Mouse (Mus musculus): ENCODE measurements at regions not wholly inside any gene's neighbourhood (a gene's known extent, or its start where the extent isn't known, plus 50 kb on each side); places are given as distances from the start of the nearest gene placed in this dataset.

DNA sequence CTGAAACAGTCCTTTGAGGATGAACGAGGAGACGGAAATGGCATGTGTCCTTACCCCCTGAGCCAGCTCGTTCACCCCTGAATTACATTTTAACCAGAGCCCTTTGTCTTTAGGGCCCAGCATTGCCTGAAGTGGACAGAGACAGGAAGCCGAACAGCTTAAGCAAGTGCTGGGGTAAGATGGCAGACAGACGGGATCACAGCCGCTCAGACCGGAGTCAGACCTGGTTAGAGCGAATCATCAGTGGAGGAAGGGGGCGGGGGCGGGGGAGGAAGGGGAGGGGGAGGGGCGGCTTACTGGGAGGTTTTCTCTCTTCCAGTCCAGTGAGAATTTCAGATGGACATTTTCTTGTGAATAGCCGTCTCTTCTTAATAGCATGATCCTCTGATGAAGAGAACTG is 103.1 kb upstream of the Ankrd55 start:
- Histone ChIP-seq H3K4me1 (replicated peaks; ENCODE audit: control insufficient read depth, insufficient read depth, low read length) (no peaks in the 10 kb centered on the region), H3K27me3 (ENCODE audit: control insufficient read depth, insufficient read depth, low read length) (no peaks in the 10 kb centered on the region), H3K9ac (ENCODE audit: low read length) (no peak overlapping the region), H3K9me3 (ENCODE audit: control insufficient read depth, low read length) (no peaks in the 10 kb centered on the region), H3K4me2 (ENCODE audit: low read depth, low read length, severe bottlenecking) (no peak overlapping the region), H3K27ac (ENCODE audit: low read depth, low read length) (no peak overlapping the region), H3K4me3 (ENCODE audit: low read depth, low read length) (no peak overlapping the region), H3K36me3 (ENCODE audit: control insufficient read depth, insufficient read depth, low read length) (no peaks in the 10 kb centered on the region)
- 40% methylated on average over 7 of the region's 12 CpGs for WGBS
- DNase-seq (ENCODE audit: low spot score) (peak; percentile 56), ATAC-seq (replicated peaks; ENCODE audit: low FRiP score) (no peak)

DNA sequence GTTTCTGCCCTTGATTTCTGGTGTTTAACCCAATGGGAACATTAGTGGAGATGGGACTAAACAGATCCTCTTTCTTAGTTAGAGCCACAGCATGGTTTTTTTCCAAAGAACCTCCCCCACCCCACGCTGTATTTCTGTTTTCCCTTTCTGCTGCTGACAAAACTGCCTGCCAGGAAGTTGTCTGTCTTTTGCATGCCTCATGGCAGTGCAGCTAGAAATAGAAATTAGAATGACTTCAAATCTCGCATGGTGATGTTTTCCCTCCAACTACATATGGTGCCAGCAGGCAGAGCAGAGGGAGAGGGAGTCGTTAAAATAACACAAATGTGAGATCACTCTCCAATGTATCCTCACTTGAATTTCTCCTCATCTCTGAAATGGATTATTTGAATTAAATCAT is 101.0 kb upstream of the Ankrd55 start:
- H3K9ac ChIP-seq (ENCODE audit: low read length): no peak overlapping the region
- H3K4me2 ChIP-seq (ENCODE audit: low read depth, low read length, severe bottlenecking): no peak overlapping the region
- no peaks in the 10 kb centered on the region for H3K9me3 ChIP-seq (ENCODE audit: control insufficient read depth, low read length)
- no peaks in the 10 kb centered on the region for H3K4me1 ChIP-seq (replicated peaks; ENCODE audit: control insufficient read depth, insufficient read depth, low read length)
- H3K27me3 ChIP-seq (ENCODE audit: control insufficient read depth, insufficient read depth, low read length): no peaks in the 10 kb centered on the region
- H3K36me3 ChIP-seq (ENCODE audit: control insufficient read depth, insufficient read depth, low read length): no peaks in the 10 kb centered on the region
- 85% methylated on average over 3 of the region's 3 CpGs for WGBS
- no peak overlapping the region for H3K4me3 ChIP-seq (ENCODE audit: low read depth, low read length)
- DNase-seq (ENCODE audit: low spot score): no peak
- no peak overlapping the region for H3K27ac ChIP-seq (ENCODE audit: low read depth, low read length)
- no peak for ATAC-seq (replicated peaks; ENCODE audit: low FRiP score)

DNA sequence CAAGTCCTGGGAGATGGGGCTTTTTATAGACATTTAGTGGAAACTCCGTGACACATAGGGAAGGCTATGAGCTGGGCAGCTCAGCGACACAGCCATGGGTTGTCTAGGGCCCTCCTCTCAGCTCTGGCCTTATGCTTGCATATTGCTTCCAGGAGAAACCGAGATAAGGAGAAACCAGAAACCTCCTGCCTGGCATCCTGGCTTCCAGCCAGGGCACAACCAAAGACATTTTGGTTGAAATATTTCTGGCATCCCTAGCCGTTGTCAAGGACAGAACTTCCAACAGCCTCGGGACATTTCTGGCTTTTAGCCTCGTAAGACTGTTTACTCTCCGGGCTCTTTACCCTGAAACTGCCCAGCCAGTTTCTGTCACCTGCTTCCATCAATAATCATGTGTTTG is 99.9 kb upstream of the Ankrd55 start:
- DNase-seq (ENCODE audit: low spot score): no peak
- Histone ChIP-seq H3K4me1 (replicated peaks; ENCODE audit: control insufficient read depth, insufficient read depth, low read length) (no peaks in the 10 kb centered on the region), H3K4me3 (ENCODE audit: low read depth, low read length) (no peak overlapping the region), H3K9ac (ENCODE audit: low read length) (no peak overlapping the region), H3K4me2 (ENCODE audit: low read depth, low read length, severe bottlenecking) (no peak overlapping the region), H3K27ac (ENCODE audit: low read depth, low read length) (no peak overlapping the region), H3K9me3 (ENCODE audit: control insufficient read depth, low read length) (no peaks in the 10 kb centered on the region), H3K36me3 (ENCODE audit: control insufficient read depth, insufficient read depth, low read length) (no peaks in the 10 kb centered on the region), H3K27me3 (ENCODE audit: control insufficient read depth, insufficient read depth, low read length) (no peaks in the 10 kb centered on the region)
- WGBS: 93% methylated on average over 7 of the region's 7 CpGs
- no peak for ATAC-seq (replicated peaks; ENCODE audit: low FRiP score)

- Histone ChIP-seq H3K4me1 (replicated peaks; ENCODE audit: control insufficient read depth, insufficient read depth, low read length) (no peaks in the 10 kb centered on the region), H3K36me3 (ENCODE audit: control insufficient read depth, insufficient read depth, low read length) (no peaks in the 10 kb centered on the region), H3K9me3 (ENCODE audit: control insufficient read depth, low read length) (no peaks in the 10 kb centered on the region), H3K9ac (ENCODE audit: low read length) (no peak overlapping the region), H3K27me3 (ENCODE audit: control insufficient read depth, insufficient read depth, low read length) (no peaks in the 10 kb centered on the region), H3K4me3 (ENCODE audit: low read depth, low read length) (no peak overlapping the region), H3K27ac (ENCODE audit: low read depth, low read length) (no peak overlapping the region), H3K4me2 (ENCODE audit: low read depth, low read length, severe bottlenecking) (no peak overlapping the region)
- ATAC-seq (replicated peaks; ENCODE audit: low FRiP score): no peak
- DNase-seq (ENCODE audit: low spot score): no peak
- 92% methylated on average over 18 of the region's 18 CpGs for WGBS
Observed at GRCm38 (mm10) chr13:112188741-112189476, 99.3 kb upstream of the Ankrd55 start.

- Histone ChIP-seq H3K9me3 (ENCODE audit: control insufficient read depth, low read length) (no peaks in the 10 kb centered on the region), H3K4me2 (ENCODE audit: low read depth, low read length, severe bottlenecking) (no peak overlapping the region), H3K36me3 (ENCODE audit: control insufficient read depth, insufficient read depth, low read length) (no peaks in the 10 kb centered on the region), H3K4me3 (ENCODE audit: low read depth, low read length) (no peak overlapping the region), H3K27ac (ENCODE audit: low read depth, low read length) (no peak overlapping the region), H3K9ac (ENCODE audit: low read length) (no peak overlapping the region), H3K27me3 (ENCODE audit: control insufficient read depth, insufficient read depth, low read length) (no peaks in the 10 kb centered on the region), H3K4me1 (replicated peaks; ENCODE audit: control insufficient read depth, insufficient read depth, low read length) (no peaks in the 10 kb centered on the region)
- DNase-seq (ENCODE audit: low spot score): no peak
- ATAC-seq (replicated peaks; ENCODE audit: low FRiP score): no peak
- 76% methylated on average over 5 of the region's 5 CpGs for WGBS
Observed at GRCm38 (mm10) chr13:112189605-112190004, 98.6 kb upstream of the Ankrd55 start.

DNA sequence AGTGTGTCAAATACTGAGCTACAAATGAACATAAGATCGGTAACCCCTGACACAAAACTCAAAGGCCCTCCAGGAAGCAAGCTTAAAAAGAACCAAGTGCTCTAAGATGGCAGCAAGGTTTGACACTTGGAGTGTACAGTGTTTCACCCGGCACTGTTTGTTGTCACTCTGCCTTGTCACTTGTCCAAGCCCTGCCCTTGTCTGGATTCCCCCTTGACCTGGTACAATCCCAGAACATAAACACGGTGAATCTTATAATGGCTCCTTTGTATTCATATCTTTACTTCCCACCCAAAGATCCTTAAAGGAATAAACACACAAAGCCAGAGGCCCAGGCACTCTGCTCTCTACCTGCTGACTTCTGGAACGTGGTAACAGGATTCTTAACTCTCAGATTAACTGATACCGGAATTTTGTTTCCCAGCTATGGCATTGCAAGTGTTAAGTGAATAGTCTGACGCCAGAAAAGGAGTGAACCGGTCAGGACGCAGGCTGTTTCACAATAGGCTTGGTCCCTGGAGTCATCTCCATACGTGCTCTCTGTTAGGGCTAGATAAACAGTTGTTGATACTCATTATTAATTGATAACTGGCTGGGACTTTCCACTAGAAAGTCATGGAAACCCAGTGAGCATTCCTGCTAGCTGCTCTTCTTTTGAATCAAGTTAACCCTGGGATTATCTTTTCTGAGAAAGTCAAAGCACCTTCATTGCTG is 95.9 kb upstream of the Ankrd55 start:
- Histone ChIP-seq H3K27ac (ENCODE audit: low read depth, low read length) (no peak overlapping the region), H3K4me2 (ENCODE audit: low read depth, low read length, severe bottlenecking) (no peak overlapping the region), H3K9me3 (ENCODE audit: control insufficient read depth, low read length) (no peaks in the 10 kb centered on the region), H3K27me3 (ENCODE audit: control insufficient read depth, insufficient read depth, low read length) (no peaks in the 10 kb centered on the region), H3K36me3 (ENCODE audit: control insufficient read depth, insufficient read depth, low read length) (no peaks in the 10 kb centered on the region), H3K9ac (ENCODE audit: low read length) (no peak overlapping the region), H3K4me3 (ENCODE audit: low read depth, low read length) (no peak overlapping the region), H3K4me1 (replicated peaks; ENCODE audit: control insufficient read depth, insufficient read depth, low read length) (no peaks in the 10 kb centered on the region)
- WGBS: 51% methylated on average over 9 of the region's 9 CpGs
- no peak for DNase-seq (ENCODE audit: low spot score)
- no peak for ATAC-seq (replicated peaks; ENCODE audit: low FRiP score)

- Histone ChIP-seq H3K4me3 (ENCODE audit: low read depth, low read length) (no peak overlapping the region), H3K4me1 (replicated peaks; ENCODE audit: control insufficient read depth, insufficient read depth, low read length) (no peaks in the 10 kb centered on the region), H3K27ac (ENCODE audit: low read depth, low read length) (no peak overlapping the region), H3K9ac (ENCODE audit: low read length) (no peak overlapping the region), H3K36me3 (ENCODE audit: control insufficient read depth, insufficient read depth, low read length) (no peaks in the 10 kb centered on the region), H3K27me3 (ENCODE audit: control insufficient read depth, insufficient read depth, low read length) (no peaks in the 10 kb centered on the region), H3K4me2 (ENCODE audit: low read depth, low read length, severe bottlenecking) (no peak overlapping the region), H3K9me3 (ENCODE audit: control insufficient read depth, low read length) (no peaks in the 10 kb centered on the region)
- no peak for DNase-seq (ENCODE audit: low spot score)
- WGBS: 83% methylated on average over 5 of the region's 5 CpGs
- ATAC-seq (replicated peaks; ENCODE audit: low FRiP score): no peak
Observed at GRCm38 (mm10) chr13:112193676-112194075, 94.6 kb upstream of the Ankrd55 start.

GRCm38 (mm10) chr13:112194991-112195390 is 93.3 kb upstream of the Ankrd55 start:
- no peak overlapping the region for H3K27ac ChIP-seq (ENCODE audit: low read depth, low read length)

DNA sequence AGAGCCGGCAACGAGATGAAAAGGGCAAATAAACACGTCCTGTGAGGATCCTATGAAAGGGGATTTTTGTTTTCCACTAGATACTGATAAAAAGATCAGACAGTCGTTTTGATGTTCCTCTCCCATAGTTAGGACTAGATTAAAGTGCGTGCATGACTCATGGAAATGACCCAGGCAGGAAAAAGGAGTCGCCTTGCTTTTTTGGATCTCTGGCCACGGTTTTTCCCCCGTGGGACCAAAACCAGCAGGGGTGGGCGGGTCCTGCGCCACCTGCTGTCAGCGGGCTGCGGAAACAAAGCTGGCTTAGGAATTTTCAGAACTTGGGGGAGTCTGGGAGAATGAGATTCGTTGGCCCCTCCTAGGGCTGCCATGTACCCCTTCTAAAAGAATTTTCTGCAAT is 91.5 kb upstream of the Ankrd55 start:
- H3K9ac ChIP-seq (ENCODE audit: low read length): no peak overlapping the region
- WGBS: 9% methylated on average over 13 of the region's 13 CpGs
- H3K36me3 ChIP-seq (ENCODE audit: control insufficient read depth, insufficient read depth, low read length): no peaks in the 10 kb centered on the region
- no peaks in the 10 kb centered on the region for H3K4me1 ChIP-seq (replicated peaks; ENCODE audit: control insufficient read depth, insufficient read depth, low read length)
- DNase-seq (ENCODE audit: low spot score) (peak; percentile 57), ATAC-seq (replicated peaks; ENCODE audit: low FRiP score) (no peak)
- no peaks in the 10 kb centered on the region for H3K27me3 ChIP-seq (ENCODE audit: control insufficient read depth, insufficient read depth, low read length)
- H3K9me3 ChIP-seq (ENCODE audit: control insufficient read depth, low read length): no peaks in the 10 kb centered on the region
- peak overlapping the region; percentile 37; the same call in 1 of the 2 replicates for H3K4me2 ChIP-seq (ENCODE audit: low read depth, low read length, severe bottlenecking)
- H3K4me3 ChIP-seq (ENCODE audit: low read depth, low read length): no peak overlapping the region
- H3K27ac ChIP-seq (ENCODE audit: low read depth, low read length): no peak overlapping the region

More at GRCm38 (mm10) chr13:112194991-112195390, 93.3 kb upstream of the Ankrd55 start:
- no peak overlapping the region for H3K4me2 ChIP-seq (ENCODE audit: low read depth, low read length, severe bottlenecking)
- no peaks in the 10 kb centered on the region for H3K9me3 ChIP-seq (ENCODE audit: control insufficient read depth, low read length)
- no peak overlapping the region for H3K4me3 ChIP-seq (ENCODE audit: low read depth, low read length)
- no peaks in the 10 kb centered on the region for H3K27me3 ChIP-seq (ENCODE audit: control insufficient read depth, insufficient read depth, low read length)
- DNase-seq (ENCODE audit: low spot score): no peak
- no peak for ATAC-seq (replicated peaks; ENCODE audit: low FRiP score)
- H3K36me3 ChIP-seq (ENCODE audit: control insufficient read depth, insufficient read depth, low read length): no peaks in the 10 kb centered on the region
- 76% methylated on average over 5 of the region's 5 CpGs for WGBS
- no peaks in the 10 kb centered on the region for H3K4me1 ChIP-seq (replicated peaks; ENCODE audit: control insufficient read depth, insufficient read depth, low read length)
- H3K9ac ChIP-seq (ENCODE audit: low read length): no peak overlapping the region
